Mouse (Mus musculus): ENCODE data around the gene Csrp3.

The Csrp3 gene

DNA sequence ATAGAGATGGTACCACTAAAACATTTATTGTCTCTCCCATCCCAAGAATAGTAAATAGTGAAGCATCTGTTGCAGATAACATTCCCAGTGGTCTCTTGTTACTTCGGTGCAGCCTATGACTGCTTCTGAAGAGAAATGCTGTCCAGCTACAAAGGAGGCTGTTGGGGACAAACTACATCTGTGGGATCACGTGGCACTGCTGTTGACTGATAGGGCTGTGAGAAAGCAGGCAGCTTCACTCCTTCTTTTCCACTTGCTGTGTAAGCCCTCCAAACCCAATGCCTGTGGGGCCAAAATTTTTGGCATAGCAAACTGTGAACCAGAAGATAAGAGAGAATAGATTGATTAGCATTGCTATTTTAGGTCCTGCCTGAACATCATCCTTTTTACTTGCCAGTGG is 17.4 kb downstream of the Csrp3 start:
- in situ Hi-C loops (cut with MboI, MseI), result no loop called here

DNA sequence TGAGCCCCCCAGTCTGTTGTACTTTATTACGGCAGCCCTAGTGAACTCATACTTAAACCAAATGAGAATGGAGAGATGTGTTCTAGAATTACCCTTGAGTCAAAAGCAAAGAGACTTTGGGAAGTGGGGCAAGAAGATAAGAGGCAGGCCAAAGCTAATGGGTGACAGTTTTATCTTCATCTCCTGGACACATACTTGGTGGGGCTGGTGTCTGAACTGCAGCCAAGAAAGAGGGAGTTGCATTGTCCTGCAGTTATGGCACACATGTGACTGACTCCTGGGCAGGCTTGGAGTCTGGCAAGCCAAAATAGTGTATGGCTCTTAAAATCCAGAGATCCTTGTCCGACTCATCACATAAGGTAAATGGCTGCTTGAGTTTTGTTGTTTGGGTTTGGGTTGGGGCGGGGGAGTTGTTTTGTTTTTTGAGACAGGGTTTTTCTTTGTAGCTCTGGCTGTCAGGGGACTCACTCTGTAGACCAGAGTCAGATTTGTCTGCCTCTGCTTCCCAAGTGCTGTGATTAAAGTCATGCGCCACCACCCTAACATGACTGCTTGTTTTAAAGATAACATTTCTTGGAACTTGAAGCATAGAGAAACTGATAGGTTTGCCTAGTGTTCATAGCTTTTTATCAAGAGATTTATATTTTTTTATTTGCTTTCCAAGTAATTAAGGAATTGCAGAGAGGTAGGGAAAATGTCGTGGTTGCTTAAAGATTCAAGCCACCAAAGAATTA is 18.5 kb downstream of the Csrp3 start:
- in situ Hi-C loops (cut with MboI, MseI), result no loop called here

DNA sequence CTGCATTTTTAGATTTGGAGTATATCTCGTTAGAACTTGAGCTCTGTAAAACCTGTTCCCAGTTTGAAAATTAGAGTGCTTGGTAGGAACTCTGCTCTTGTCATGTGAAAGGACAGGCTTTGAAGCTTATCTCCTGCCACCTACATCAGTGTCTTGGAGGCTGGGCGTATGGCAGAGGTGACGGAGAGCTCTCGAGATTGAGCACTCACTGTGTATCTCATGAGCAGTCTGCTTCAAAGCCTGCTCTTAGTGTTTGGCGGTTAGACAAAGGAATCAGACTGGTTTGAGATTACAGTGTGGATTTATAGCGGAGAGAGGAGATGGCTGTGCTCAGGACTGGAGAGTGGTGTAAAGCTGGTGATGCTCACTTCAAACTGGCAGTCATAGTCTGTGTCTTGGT is 22.7 kb downstream of the Csrp3 start:
- in situ Hi-C loops (cut with MboI, MseI), result no loop called here

DNA sequence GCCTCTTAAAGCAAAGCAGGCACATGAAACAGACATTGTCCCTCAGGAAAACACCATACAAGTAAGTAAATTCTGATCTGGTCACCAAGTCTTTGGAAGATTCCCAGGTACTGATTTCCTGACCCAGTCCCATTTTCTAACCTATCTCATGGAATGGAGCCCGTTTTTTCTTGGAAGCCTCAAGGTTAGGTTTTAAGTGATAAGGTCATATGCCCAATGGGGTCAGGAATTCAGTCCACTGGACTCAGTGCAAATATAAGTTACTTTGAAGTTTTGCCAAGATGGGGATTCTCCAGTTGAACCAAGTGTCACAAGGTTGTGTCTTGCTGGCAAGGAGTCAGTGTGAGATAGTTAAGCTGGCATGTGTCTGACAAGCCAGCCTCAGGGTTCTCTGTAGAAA is 23.2 kb downstream of the Csrp3 start:
- in situ Hi-C loops (cut with MboI, MseI), result no loop called here

DNA sequence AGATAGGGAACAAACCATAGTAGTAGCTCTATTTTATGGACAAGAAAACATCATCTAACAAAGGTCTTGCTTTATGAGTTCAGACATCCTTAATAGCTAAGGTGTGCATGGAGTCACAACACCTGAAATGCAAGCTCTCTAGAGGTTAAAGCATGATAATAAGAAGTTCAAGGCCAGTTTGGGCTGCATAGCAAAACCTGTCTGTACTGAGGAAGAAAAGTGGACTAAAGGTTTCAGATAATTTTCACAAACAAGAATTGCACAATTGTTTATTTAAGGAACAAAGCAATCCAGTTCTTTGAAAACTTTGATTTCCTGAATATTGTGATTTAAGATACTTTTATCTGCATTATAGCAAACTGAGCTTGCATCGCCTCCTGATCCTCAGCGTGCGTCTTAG is 24.2 kb downstream of the Csrp3 start:
- in situ Hi-C loops (cut with MboI, MseI), result no loop called here

DNA sequence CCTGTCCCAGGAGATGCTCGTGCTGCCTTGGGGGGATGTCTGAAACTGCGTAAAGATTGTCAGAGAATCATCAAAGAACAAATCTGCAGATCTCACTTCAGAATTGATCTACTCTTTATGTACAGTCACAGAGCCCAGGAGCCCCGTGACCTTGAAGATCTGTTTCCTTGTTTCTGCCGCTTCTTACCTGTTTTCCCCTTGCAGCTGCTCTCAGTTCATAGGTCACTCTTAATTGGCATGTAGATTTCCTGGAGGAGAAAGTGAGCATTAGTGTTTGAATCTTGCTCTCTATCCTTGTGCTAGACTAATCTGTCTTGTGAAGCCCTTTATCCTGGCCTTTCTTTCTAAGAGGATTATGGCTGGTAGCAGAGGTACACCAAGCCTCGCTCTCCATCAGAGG is 26.2 kb downstream of the Csrp3 start:
- in situ Hi-C loops (cut with MboI, MseI), result no loop called here

DNA sequence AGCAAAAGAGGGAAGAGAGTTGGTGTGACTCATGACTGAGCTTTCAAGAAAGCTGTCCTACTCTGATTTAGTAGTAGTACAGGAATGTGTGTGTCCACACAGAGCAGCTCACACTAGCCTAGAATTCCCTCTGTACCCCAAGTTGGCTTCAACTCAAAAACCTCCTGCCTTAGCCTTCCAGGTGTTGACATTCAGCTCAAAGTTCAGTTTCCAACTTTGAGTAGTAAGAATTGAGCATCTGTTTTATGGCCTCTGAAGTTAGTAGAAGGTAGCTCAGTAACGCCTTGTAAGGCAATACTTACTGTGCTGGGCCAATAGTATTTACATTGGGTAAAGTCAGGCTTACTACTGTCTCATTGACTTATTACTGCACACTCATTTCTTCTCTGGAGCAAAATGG is 34.2 kb downstream of the Csrp3 start:
- in situ Hi-C loops (cut with MboI, MseI), result no loop called here

DNA sequence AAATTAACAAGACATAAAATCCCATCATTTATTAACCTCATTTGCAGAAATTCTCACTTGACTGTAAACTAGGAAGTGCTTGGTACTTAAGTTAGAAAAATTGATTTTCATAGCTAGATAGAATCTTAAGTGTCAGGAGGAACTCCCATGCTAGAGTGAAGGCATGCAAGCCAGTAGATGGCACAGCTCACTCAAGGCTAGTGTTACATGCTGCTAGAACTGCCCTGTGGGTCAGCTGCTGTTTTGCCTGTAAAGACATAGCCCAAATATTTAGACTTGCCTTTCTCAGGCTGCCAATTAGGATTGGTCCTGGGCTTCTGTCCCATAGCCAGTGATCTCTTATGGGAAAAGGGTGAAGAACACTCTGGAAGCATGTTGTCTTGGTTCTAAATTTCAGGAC is 35.5 kb downstream of the Csrp3 start:
- in situ Hi-C loops (cut with MboI, MseI), result no loop called here

DNA sequence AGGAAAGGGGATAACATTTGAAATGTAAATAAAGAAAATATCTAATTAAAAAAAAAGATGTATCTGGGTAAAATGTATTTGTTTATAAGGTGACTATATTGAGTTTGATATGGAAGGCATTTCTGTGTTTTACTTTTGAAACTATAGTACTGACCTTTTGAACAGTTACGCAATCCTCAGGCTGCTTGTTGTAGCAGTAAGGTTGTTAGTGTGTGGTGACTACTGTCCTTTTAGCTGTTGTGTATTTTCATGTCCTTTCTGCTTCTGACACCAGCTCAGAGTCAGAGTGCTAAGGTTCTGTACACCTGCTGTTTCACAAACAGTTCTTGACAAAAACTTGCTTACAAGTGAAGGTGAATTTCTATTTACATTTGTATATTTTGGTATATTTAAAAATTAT is 37.2 kb downstream of the Csrp3 start:
- in situ Hi-C loops (cut with MboI, MseI), result no loop called here

DNA sequence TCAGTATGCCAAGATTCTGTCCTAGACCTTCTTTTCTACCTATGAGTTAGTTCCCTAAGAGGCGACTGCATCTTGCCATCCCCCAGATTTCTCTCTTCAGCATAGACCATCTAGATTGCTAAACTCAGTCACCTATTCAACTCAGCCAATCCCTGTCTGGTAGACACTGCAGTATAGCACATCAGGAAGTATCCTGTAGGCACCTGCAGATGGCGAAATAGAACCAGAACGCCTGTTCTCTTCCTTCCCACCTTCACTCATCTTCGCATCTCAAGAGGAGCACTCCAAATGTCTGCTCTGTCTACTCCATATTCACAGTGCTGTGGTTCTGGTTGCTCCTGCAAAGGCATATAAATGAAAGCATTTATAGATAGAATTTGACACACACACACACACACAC is 41.2 kb downstream of the Csrp3 start:
- in situ Hi-C loops (cut with MboI, MseI), result no loop called here

DNA sequence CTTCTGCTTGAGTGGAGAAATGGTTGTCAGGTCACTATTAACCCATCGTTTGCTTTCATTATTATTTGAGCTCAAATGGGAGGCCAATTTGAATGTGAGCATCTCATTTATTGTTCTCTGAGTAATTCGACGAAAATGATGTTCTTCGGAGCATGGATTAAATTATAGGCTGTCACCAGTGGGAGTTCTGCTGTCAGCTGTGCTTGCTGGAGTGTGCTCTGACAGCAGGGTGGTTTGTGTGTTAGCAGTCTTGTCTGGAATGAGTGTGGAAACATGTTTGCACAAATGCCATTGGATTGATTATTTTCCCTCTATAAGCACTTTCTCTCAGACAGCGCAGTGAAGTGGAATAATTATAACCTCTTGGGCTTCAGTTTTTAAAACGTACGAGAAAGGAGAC is 44.5 kb downstream of the Csrp3 start:
- in situ Hi-C loops (cut with MboI, MseI), result no loop called here

DNA sequence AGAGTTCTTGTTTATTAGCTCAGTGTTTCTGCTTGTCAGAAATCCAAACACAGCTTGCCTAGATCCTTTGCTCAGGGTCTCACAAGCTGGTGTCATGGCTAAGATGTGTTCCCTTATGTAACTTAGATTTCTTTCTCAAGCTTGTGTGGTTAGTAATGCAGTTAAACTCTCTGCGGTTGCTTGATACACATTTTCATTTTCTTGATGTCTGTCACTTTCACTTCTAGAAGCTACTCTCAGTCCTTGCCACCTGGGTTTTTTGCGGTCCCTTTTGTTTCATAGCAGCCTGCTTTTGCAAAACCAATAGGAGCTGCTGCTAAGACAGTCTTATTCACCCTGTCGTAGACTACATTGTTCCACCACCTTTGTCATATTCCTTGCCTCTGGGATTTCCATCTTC is 52.7 kb downstream of the Csrp3 start:
- in situ Hi-C loops (cut with MboI, MseI), result no loop called here

DNA sequence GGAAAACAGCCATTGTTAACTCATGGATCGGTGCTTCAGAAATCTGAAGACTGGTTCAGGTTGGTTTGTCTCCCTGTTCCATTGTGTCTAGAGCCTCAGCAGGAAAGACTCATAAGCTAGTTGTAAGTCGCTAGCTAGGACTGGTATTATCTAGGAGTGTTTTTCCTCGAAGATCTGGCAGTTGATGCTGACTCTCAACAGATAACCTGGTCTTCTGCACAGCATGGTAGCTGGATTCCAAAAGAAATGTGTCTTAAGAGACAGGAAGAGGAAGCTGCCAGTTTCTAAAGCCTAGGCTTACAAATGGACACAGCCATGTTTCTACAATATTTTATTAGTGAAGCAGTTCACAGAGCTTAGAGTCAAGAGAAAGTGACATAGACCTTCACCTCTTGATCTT is 56.4 kb downstream of the Csrp3 start:
- in situ Hi-C loops (cut with MboI, MseI), result no loop called here

DNA sequence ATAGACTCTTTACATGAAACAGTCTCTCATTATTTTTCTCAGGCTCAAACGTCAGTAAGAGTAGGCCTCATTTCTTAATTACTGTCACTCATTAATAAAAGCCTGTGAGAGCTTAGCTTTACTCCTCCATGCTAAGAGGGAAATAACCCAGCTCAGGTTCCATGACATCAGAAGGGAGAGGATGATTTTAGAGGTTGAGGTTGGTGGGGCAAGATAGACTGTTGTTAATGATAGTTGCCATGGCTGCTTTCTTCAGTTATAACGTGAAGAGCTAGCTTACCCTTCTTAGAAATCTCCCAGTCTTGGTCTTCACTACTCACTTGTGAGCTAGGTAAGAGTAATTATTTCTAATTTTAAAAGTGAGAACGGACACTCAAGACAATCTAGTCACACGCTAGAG is 57.7 kb downstream of the Csrp3 start:
- in situ Hi-C loops (cut with MboI, MseI), result no loop called here

DNA sequence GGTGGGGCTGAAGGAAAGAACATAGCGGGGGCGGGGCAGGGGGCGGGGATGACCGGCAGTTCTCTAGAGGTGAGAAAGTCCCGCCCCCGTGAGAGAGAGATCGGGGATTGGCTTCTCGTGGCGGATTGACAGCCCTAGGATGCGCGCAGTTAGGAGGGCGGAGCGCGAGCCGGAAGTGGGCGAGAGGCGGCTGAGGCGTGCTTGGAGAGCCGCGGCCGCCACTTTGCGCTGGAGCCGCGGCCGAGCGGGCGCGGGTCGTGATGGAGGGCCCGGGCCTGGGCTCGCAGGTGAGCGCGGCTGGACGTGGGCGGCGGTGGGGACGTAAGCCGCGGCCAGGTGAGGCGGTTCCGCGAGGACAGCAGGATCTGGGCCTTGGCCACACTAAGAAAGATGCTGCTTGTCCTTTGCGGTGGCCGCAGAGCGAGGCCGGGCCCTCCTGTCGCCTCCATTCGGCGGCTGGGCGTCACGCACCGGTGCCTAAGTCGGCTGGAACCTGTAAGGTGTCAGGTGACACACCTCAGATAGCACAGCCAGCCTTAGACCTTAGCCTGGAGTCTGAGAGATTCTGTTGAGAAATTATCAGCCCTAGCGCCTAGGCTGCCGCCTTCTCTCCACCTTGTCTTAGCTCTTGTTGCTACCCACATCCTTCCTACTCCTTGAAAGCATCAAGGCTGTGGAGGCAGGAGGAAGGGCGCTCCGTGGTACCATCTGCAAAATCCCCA is 58.8 kb downstream of the Csrp3 start, which contains the start of gene Zdhhc13:
Zdhhc13 (plus strand) TSS at position 153 of the 722 bp plus-strand sequence.
- in situ Hi-C loops (cut with MboI, MseI), result loop anchor here (5.0 kb wide), 2 partner anchors 37 to 983 kb away; no protein-coding TSS in a partner anchor

DNA sequence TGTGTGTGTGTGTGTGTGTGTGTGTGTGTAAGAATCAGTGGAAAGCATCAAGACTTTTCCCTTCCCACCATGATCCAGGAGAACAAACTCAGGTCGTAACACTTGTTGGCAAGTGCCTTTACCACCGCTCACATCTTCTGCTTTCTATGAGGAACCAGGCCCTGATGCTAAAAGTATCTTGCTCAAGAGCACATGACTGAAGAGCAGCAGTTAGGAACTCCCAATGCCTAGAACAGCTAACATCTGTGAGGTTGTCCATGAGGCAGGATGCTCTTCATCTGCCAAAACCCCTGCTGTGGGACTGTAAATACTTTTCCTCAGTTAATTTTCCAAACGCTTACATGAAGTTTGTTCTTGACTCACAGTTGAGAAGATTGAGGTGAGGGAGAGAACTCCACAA is 59.5 kb downstream of the Csrp3 start:
- in situ Hi-C loops (cut with MboI, MseI), result loop anchor here (5.0 kb wide), 2 partner anchors 36 to 984 kb away; no protein-coding TSS in a partner anchor

DNA sequence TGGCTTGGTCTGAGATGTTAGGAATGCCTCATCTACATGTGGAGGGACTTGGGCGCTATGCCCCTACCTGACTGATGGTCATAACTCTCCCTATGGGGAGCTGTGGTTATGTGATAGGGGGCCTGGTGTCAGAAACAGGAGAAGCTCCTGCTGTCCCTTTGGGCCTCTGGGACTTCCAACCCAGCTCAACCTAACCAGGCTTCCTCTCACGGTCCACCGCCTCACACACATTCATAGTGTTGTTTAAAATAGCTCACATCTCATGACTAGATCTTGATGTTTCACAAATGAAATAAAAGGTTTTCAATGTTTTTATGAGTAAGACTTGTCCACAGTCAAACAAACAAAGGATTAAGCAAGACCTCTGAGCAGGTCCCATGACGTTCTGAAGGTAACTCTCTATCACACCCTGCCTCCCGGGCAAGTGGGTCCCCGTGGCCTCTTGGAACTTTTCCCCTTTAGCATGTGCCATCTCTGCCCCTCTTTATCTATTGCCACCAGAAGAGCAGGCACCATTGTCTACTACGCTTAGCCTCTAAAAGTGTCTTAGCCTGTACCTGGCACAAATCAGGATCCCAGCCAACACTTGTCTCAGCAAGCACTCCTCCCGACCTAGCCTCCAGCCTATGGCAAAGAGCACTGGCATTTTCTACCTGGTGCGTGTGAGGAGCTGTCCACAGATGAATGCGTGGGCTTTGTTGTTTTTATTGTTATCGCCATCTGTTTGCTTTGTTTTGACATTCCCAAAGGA is 62.9 kb downstream of the Csrp3 start:
- in situ Hi-C loops (cut with MboI, MseI), result loop anchor here (5.0 kb wide), 2 partner anchors 33 to 987 kb away; no protein-coding TSS in a partner anchor

DNA sequence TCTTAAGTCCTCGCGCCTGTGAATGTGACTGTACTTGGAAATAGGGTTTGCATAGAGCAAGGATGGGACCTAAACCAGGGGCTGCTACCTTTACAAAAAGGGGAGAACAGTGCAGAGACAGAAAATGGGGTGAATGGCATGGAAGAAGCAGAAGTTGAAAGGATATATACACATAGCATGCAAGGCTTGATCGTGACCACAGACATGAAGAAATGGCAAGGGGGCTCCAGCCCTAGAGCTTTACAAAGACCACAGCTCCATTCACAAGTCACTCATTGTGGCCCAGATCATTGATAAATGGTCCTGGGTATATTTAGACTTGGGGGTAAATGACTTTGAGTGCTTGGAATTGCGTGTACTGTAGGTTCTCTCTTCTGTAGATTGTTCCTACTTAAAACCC is 65.4 kb downstream of the Csrp3 start:
- in situ Hi-C loops (cut with MboI, MseI), result no loop called here
